Mouse (Mus musculus) frontal cortex, adult 2 months (tissue): ENCODE measurements around the gene Nat8f4. TPM values are rescaled to one million over a fixed set of nuclear protein-coding genes. Genes with fewer than 3 reads are reported as not detected.

Experiments used
- DNase-seq, 2 experiments: peaks; one replicate each; pipeline ENCODE4 v3.0.0; 2022; ENCODE audit warnings: low spot score in 1 of 2; ENCODE audit errors: extremely low spot score in 1 of 2
- polyA plus RNA-seq: library from polyadenylated mRNA; depleted of rRNA; stranded (reverse); fragments of >200 nt; gene quantifications from 2 replicates; pipeline ENCODE4 v1.2.3, GENCODE M21; 2012; rRNA removed

Nat8f4 gene
- polyA plus RNA-seq, 1 experiment: 8.7 TPM

- DNase-seq: no peak
Observed at GRCm38 (mm10) chr6:85849240-85849639, 55.4 kb downstream of the Nat8f4 start.

Other genes starting within 250 kb of the Nat8f4 start
- gene Nat8f7, start 191.7 kb downstream of the Nat8f4 start, polyA plus RNA-seq: 0.50 and 0.67 TPM in 2 replicates
- 9.9 and 12.1 TPM in 2 replicates for gene Nat8f3, start 139.1 kb downstream of the Nat8f4 start, polyA plus RNA-seq
- 1.3 and 1.7 TPM in 2 replicates for gene Nat8f6, start 83.9 kb downstream of the Nat8f4 start, polyA plus RNA-seq
- 4.6 and 6.3 TPM in 2 replicates for gene Nat8f5, start 83.9 kb downstream of the Nat8f4 start, polyA plus RNA-seq
- gene Nat8, start 72.8 kb downstream of the Nat8f4 start, polyA plus RNA-seq: 2.8 and 3.5 TPM in 2 replicates
- gene Nat8f2, start 35.7 kb downstream of the Nat8f4 start, polyA plus RNA-seq: 0.32 TPM in 2 replicates
- gene Tprkb, start 7.0 kb upstream of the Nat8f4 start, polyA plus RNA-seq: 96.5 and 102 TPM in 2 replicates
- 35.5 and 36.2 TPM in 2 replicates for gene Nat8f1, start 10.8 kb upstream of the Nat8f4 start, polyA plus RNA-seq
- gene Dusp11, start 56.8 kb upstream of the Nat8f4 start, polyA plus RNA-seq: 102 and 105 TPM in 2 replicates
- gene Figla, start 111.3 kb upstream of the Nat8f4 start, polyA plus RNA-seq: not detected in 2 replicates
- 100 and 108 TPM in 2 replicates for gene Add2, start 123.8 kb upstream of the Nat8f4 start, polyA plus RNA-seq